Mouse (Mus musculus) gonadal fat pad, adult 2 months (tissue): ENCODE results near the gene Rad21l. TPM values are rescaled to one million over a fixed set of nuclear protein-coding genes. Genes with fewer than 3 reads are reported as not detected.
"Not testable (repeated sequence)": the region's sequence is repeated elsewhere in the genome, so short reads cannot be mapped to it uniquely, and the experiment has no call there.

Source experiments
- DNase-seq: peaks from one replicate; pipeline ENCODE4 v3.0.0-alpha.2; 2012; ENCODE audit warnings: low read depth
- polyA plus RNA-seq: library from polyadenylated mRNA; depleted of rRNA; stranded (reverse); fragments of >200 nt; gene quantifications from 2 replicates; pipeline ENCODE4 v1.2.3, GENCODE M21; 2012; rRNA removed

Rad21l gene
- polyA plus RNA-seq, 1 experiment = not detected

GRCm38 (mm10) chr2:151628011-151628410 is 40.3 kb downstream of the Rad21l start:
- no peak for DNase-seq

DNA sequence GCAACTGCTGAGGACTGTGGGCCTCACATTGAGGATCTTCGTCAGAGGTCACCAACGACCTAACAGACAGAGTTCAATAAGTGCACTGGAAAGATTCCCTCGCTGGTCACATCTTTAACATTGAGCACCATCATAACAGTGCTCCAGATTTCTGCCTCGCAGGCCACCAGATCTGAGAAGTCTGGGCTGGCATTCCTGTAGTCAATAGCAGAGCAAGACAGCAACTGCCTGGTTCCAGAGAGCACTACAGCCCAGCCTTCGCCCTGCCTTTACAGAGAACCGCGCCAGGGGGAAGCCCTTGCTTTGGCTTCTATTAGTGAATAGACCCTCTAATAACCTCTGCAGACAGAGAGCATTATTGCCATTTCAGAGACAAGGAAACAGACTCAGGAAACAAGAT is 42.0 kb downstream of the Rad21l start:
- no peak for DNase-seq

GRCm38 (mm10) chr2:151623776-151624175 is 44.6 kb downstream of the Rad21l start:
- no peak for DNase-seq

- DNase-seq = peak; percentile 61
These were observed 51.6 kb downstream of the Rad21l start for GRCm38 (mm10) chr2:151616551-151617329.

DNA sequence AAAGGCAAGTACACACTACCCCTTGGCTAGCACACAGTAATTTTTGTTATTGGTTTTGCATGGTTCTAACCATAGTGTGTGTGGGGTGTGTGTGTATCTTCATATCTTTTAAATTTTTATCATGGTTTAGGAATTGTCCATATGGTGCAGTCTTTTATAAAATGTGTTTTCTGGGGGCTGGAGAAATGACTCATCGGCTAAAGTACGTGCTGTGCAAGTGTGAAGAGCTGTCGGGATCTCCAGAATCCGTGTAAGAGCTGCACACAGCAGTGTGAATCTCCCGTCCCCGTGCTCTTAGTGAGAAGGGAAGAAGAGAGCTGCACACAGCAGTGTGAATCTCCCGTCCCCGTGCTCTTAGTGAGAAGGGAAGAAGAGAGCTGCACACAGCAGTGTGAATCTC is 52.6 kb downstream of the Rad21l start:
- not testable (repeated sequence) for DNase-seq

DNA sequence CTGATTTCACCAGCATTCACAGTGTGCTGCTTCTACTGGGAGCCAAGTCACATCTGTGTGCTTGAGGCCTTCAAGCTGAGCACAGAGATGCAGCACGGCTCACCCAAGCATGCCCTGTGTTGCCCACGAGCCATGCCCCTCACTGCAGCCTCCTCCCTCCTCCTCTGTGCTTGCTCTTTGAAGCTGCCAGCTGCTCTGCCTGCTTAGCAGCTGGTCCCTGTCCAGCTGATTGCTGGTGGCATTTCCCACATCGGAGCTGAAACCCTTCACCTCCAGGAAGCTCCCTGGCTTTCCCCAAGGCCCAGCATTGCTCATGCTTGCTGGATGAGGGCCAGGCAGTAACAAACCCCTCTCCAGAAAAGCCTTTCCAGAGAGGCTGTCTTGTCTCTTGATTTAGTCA is 58.4 kb downstream of the Rad21l start:
- no peak for DNase-seq

- no peak for DNase-seq
These were observed 59.9 kb downstream of the Rad21l start for GRCm38 (mm10) chr2:151608435-151608834.

- no peak for DNase-seq
These were observed 62.8 kb downstream of the Rad21l start for GRCm38 (mm10) chr2:151605437-151605987.

- no peak for DNase-seq
These were observed 64.7 kb downstream of the Rad21l start for GRCm38 (mm10) chr2:151603630-151604029.

DNA sequence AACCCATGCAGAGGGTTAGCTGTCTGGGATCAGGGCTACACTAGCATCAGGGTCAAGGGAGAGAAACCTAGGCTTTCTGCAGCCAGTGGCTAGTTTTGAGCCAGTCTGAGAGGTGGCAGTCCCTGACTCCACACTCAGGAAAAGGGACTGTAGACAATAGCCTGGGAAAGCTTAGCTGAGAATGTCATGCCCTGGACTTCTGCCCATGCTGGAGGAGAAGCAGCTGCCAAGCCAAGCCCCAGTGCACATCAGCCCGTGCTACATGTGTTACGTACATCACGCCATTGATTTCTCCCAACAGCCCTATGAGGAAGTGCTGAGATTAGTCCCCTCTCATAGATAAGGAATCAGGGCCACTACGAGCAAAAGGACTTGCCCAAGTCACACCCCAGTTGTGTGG is 66.2 kb downstream of the Rad21l start:
- no peak for DNase-seq

- no peak for DNase-seq
These were observed 70.3 kb downstream of the Rad21l start for GRCm38 (mm10) chr2:151598068-151598467.

Other genes starting within 250 kb of the Rad21l start
- 0.05 TPM in 1 of 2 replicates, not detected in the other for gene 4921509C19Rik, start 192.4 kb downstream of the Rad21l start, polyA plus RNA-seq
- gene Nsfl1c, start 174.4 kb downstream of the Rad21l start, polyA plus RNA-seq = 68.3 and 71.0 TPM in 2 replicates
- 139 and 154 TPM in 2 replicates for gene Fkbp1a, start 126.0 kb downstream of the Rad21l start, polyA plus RNA-seq
- gene Sdcbp2, start 95.9 kb downstream of the Rad21l start, polyA plus RNA-seq = 24.3 and 24.9 TPM in 2 replicates
- 1.3 and 2.3 TPM in 2 replicates for gene Snph, start 35.9 kb downstream of the Rad21l start, polyA plus RNA-seq
- gene Tmem74b, start 33.5 kb upstream of the Rad21l start, polyA plus RNA-seq = 0.09 and 0.19 TPM in 2 replicates
- gene Psmf1, start 75.7 kb upstream of the Rad21l start, polyA plus RNA-seq = 47.6 and 49.7 TPM in 2 replicates
- gene Rspo4, start 174.4 kb upstream of the Rad21l start, polyA plus RNA-seq = not detected in 2 replicates
- gene Angpt4, start 242.7 kb upstream of the Rad21l start, polyA plus RNA-seq = 21.6 and 24.2 TPM in 2 replicates